Mouse (Mus musculus) brown adipose tissue, adult 24 weeks (tissue): Measurements from ENCODE around the gene Prim2. TPM values are rescaled to one million over a fixed set of nuclear protein-coding genes. Genes with fewer than 3 reads are reported as not detected.

Source experiments
- H3K27ac ChIP-seq: fragments of 200-500 bp; replicated peaks from 2 replicates; pipeline ENCODE4 v1.5.1; 2012; ENCODE audit warnings: low read depth, mild to moderate bottlenecking, low read length
- H3K4me1 ChIP-seq: fragments of 200-500 bp; 2 replicates; pipeline ENCODE4 v1.6.1; 2012; ENCODE audit warnings: low read length, mixed read lengths; ENCODE audit not compliant: control insufficient read depth, insufficient read depth, insufficient read length
- H3K4me3 ChIP-seq: fragments of 200-500 bp; 2 replicates; pipeline ENCODE4 v1.5.1; 2012; ENCODE audit warnings: low read depth, mild to moderate bottlenecking, low read length, moderate library complexity; ENCODE audit not compliant: insufficient read depth
- polyA plus RNA-seq: library from polyadenylated mRNA; stranded (reverse); fragments of >200 nt; gene quantifications from 2 replicates; pipeline ENCODE4 v1.2.4, GENCODE M21; 2012; ENCODE audit not compliant: missing spikeins, insufficient read depth, insufficient read length

Gene Prim2
- polyA plus RNA-seq, 1 experiment: 2.6 TPM

GRCm38 (mm10) chr1:33672083-33672482 is 2.5 kb upstream of the Prim2 start:
- no peaks in the 10 kb centered on the region for H3K4me1 ChIP-seq
- no peak overlapping the region for H3K27ac ChIP-seq
- no peak overlapping the region for H3K4me3 ChIP-seq

DNA sequence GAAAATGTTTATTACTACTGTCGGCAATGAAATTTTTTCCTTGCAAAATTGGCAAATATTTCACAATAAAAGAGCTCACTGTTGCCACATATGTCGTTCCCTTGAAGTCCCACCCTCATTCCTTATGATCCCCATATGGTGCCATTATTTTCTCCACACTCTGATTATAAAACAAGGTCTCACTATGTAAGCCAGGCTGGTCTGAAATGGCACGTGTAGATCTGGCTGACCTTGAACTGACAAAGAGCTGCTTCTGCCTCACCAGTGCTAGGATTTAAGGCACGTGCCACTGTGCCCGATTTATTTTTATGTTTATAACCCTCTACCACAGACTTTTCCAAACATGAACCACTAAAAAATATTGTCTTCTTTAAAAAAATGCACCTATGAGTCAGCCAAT is 1.8 kb upstream of the Prim2 start:
- H3K4me1 ChIP-seq: no peaks in the 10 kb centered on the region
- no peak overlapping the region for H3K27ac ChIP-seq
- H3K4me3 ChIP-seq: no peak overlapping the region

DNA sequence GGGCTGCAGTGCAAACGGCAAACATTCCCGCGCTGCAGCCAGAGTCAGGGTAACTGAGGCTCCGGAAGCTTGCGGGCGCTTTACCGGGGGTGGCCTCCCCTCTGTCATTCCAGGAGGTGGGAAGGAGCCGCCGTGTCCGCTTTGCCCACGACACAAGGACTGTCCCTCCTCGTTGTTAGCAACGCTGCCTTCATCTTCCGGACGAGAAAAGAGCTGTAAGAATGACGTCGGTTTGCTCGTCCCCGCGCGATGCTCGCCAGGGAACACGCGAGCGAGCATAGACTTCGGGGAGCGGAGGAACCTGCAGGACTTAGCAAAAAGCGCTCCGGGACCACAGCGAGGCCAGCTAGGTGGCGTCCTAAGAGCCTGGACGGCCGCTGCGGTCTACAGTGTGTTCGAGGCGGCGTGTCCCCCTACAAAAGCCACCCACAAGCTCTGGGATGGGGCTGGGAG is 595 bp upstream of the Prim2 start:
- H3K27ac ChIP-seq: no peak overlapping the region

DNA sequence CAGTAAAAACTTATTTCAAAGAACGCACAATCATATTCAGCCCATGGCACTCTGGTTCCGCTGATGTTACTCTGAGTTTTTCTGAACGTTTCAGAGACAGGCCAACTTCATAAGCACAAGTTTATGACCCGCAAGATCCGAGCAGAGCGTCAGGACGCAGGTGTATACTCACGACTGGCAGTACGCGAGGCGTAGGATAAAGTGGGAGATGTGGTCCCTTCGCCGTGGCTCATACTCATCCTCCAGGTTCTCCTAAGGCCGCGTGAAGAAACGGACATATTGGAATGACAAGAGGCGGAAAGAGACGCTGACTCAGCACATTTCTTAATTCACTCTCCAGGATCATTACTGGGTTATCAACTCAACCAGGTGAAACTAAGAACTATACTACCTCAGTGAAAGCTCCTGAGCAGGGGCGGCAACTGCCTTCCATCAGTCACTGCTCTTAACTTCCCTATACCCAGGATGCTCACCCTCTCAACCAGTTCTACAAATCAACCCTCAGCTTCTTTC is 5.9 kb downstream of the Prim2 start:
- Histone ChIP-seq H3K4me3 (no peak overlapping the region), H3K4me1 (no peaks in the 10 kb centered on the region), H3K27ac (no peak overlapping the region)

More for the DNA sequence above, 595 bp upstream of the Prim2 start:
- peak overlapping the region; percentile 77 for H3K4me3 ChIP-seq
- H3K4me1 ChIP-seq: no peaks in the 10 kb centered on the region

- Histone ChIP-seq H3K4me3 (no peak overlapping the region), H3K27ac (no peak overlapping the region), H3K4me1 (no peaks in the 10 kb centered on the region)
These were observed 6.4 kb downstream of the Prim2 start for GRCm38 (mm10) chr1:33663163-33663562.

DNA sequence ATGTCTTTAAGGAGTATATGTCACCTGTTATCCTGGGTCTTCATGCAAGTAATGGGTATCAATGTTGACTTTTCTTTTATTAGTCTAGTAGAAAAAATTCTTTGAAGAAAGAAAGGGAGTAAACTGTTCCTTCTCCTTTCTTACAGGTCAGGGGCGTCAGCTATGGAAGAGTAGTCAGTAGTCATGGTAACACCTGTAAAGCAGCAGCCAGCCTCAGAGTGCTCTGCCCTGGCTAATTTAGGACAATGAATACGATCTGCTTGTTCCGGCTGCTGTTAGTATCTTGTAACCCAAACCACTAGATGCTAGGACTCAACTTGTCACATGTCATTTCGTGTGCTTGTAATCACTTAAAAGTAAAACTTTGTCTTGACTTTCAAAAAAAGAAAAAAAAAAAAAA is 11.3 kb downstream of the Prim2 start:
- Histone ChIP-seq H3K4me1 (no peaks in the 10 kb centered on the region), H3K4me3 (no peak overlapping the region), H3K27ac (no peak overlapping the region)

GRCm38 (mm10) chr1:33657574-33658149 is 11.9 kb downstream of the Prim2 start:
- Histone ChIP-seq H3K4me1 (no peaks in the 10 kb centered on the region), H3K27ac (no peak overlapping the region)

GRCm38 (mm10) chr1:33650875-33651274 is 18.7 kb downstream of the Prim2 start:
- Histone ChIP-seq H3K4me3 (no peak overlapping the region), H3K4me1 (no peaks in the 10 kb centered on the region), H3K27ac (no peak overlapping the region)

More at GRCm38 (mm10) chr1:33657574-33658149, 11.9 kb downstream of the Prim2 start:
- no peak overlapping the region for H3K4me3 ChIP-seq

GRCm38 (mm10) chr1:33649534-33650108 is 20.0 kb downstream of the Prim2 start:
- Histone ChIP-seq H3K4me3 (no peak overlapping the region), H3K27ac (no peak overlapping the region), H3K4me1 (no peaks in the 10 kb centered on the region)

- H3K4me1 ChIP-seq: no peaks in the 10 kb centered on the region
These were observed 20.6 kb downstream of the Prim2 start for GRCm38 (mm10) chr1:33649021-33649420.

DNA sequence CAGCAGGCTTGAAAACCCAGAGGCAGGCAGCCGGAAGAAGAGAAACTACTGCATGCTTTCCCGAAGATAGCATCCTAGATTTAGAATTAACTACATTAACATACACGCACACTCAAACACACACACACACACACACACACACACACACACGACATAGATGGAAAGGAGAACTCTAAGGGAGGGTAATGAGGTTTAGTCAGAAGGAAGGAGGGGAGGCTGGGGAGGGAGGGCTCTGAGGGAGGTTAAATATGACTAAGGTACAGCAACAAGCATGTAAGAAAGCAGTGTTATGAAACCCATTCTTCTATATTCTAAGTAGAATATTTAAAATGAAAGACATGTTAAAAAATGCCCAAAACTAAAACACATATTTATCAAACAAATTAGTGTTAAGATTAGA is 21.9 kb downstream of the Prim2 start:
- Histone ChIP-seq H3K4me3 (no peak overlapping the region), H3K4me1 (no peaks in the 10 kb centered on the region), H3K27ac (no peak overlapping the region)

More at GRCm38 (mm10) chr1:33649021-33649420, 20.6 kb downstream of the Prim2 start:
- Histone ChIP-seq H3K27ac (no peak overlapping the region), H3K4me3 (no peak overlapping the region)

DNA sequence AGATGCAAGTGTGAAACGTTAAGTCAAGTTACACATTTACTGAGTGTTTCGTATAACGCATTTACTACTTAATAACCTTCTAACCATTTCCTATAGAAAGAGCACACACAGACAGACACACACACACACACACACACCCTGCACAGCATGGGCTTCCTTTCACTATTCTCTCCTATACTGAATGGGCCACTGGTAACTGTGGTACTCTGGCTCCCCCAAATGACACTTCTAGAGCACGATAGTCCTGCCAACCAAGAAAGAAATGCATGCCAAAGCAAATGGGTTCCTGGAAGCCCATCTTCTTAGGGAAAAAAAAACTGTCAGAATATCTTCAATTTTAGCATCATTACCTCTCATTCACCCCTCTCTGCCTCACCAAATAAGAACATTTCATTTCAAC is 22.4 kb downstream of the Prim2 start:
- Histone ChIP-seq H3K4me3 (no peak overlapping the region), H3K27ac (no peak overlapping the region), H3K4me1 (no peaks in the 10 kb centered on the region)

DNA sequence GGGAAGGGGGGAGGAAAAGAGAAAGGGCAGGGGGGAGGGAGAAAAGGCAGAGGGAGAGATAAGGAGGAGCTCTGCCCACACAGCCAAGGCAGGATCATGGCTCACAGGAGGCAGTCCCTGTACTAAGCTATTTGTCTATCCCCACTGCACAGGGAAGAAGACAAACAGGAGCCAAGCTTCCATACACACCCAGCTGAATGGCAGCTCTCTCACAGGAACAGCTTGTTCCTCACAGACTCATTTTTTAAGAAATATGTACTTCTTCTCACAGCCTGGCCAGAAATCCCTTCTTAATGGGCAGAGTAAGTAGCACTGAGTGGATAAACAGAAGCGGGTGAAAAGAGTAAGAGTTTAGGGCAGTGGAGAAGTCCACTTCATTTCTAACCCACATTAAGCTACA is 23.9 kb downstream of the Prim2 start:
- Histone ChIP-seq H3K4me3 (no peak overlapping the region), H3K27ac (no peak overlapping the region), H3K4me1 (no peaks in the 10 kb centered on the region)

DNA sequence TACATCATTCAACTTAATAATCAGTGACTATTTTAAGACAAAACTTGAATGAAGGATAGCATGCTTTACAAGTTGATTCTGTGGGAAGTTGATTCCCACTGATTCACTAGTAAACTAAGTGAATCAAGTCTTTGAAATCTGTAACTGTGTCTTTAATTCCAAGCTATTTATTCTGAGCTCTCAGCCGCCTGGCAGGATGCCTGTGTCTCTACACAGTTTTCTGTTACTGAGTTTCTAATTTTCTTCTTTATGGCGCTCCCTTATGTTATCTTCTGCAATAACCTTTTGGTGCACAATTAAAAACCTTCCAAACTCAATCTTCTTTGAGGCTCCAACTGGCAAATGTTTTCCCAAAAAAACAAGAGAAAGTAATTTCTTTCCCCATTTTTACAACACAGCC is 28.5 kb downstream of the Prim2 start:
- Histone ChIP-seq H3K27ac (no peak overlapping the region), H3K4me1 (no peaks in the 10 kb centered on the region), H3K4me3 (no peak overlapping the region)

GRCm38 (mm10) chr1:33640089-33640488 is 29.5 kb downstream of the Prim2 start:
- H3K4me1 ChIP-seq: no peaks in the 10 kb centered on the region
- no peak overlapping the region for H3K27ac ChIP-seq
- no peak overlapping the region for H3K4me3 ChIP-seq

GRCm38 (mm10) chr1:33639234-33639633 is 30.4 kb downstream of the Prim2 start:
- no peak overlapping the region for H3K4me3 ChIP-seq
- H3K27ac ChIP-seq: no peak overlapping the region
- no peaks in the 10 kb centered on the region for H3K4me1 ChIP-seq
